In the genomic region with DNA sequence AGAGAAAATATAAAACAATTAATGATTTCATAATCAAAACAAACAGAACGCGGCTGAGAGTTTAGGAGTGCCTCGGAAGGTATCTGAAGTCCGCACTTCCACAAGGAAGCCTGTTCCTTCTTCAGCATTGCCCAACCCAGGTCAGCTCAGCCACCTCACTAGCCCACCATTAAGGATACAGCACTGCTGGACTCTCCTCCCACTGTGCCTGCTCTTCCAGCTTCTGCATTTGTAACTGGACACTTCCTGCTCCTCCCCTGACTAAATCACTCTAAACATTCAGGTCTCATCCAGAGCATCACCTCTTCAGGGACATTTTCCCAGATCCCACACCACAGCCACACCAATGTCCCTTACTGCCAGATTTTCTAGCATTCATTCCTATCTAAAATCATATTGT, we compare ENCODE assay signal across 8 mouse cellular contexts. TPM values are rescaled to one million over a fixed set of nuclear protein-coding genes. Genes with fewer than 3 reads are reported as not detected.
DNase-seq lines count a peak whose midpoint lies in the region; ATAC-seq and TF ChIP-seq lines count a peak whose summit lies in the region.

No protein-coding gene starts in this region.

- peak overlapping the region; percentile 93 for H3K9ac ChIP-seq in hindbrain, embryonic 15.5 days
- no peak overlapping the region; the same call in 1 of the 2 replicates for H3K9ac ChIP-seq in lung, embryonic 14.5 days
- no peak overlapping the region for H3K9ac ChIP-seq in stomach, embryonic 15.5 days

- peak overlapping the region; percentile 33 for H3K27ac ChIP-seq in gastrocnemius, adult 2 months
- H3K27ac ChIP-seq in cortical plate, adult 2 months (ENCODE audit: insufficient read depth, low read length) = no peak overlapping the region
- H3K27ac ChIP-seq in hindbrain, embryonic 15.5 days (replicated peaks) = no peak overlapping the region
- 0 out of 2 replicates have a peak overlapping the region, but pooled peaks have one; percentile 12 for H3K27ac ChIP-seq in lung, embryonic 14.5 days (ENCODE audit: low read depth)
- 0 out of 2 replicates have a peak overlapping the region, but pooled peaks have one; percentile 8 for H3K27ac ChIP-seq in stomach, embryonic 15.5 days

- peak overlapping the region; percentile 80 for H3K4me3 ChIP-seq in gastrocnemius, adult 2 months
- H3K4me3 ChIP-seq in cortical plate, adult 2 months (ENCODE audit: insufficient read depth, low read length) = peak overlapping the region; percentile 98; the same call in 1 of the 2 replicates
- H3K4me3 ChIP-seq in hindbrain, embryonic 15.5 days = peak overlapping the region; percentile 74
- peak overlapping the region; percentile 87 for H3K4me3 ChIP-seq in lung, embryonic 14.5 days (ENCODE audit: low read depth, low read length)
- H3K4me3 ChIP-seq in stomach, embryonic 15.5 days (replicated peaks) = peak overlapping the region; percentile 24; the same call in 1 of the 2 replicates

- H3K27me3 ChIP-seq in hindbrain, embryonic 15.5 days = no peaks in the 10 kb centered on the region
- H3K27me3 ChIP-seq in lung, embryonic 14.5 days (ENCODE audit: insufficient read depth, low read length) = no peaks in the 10 kb centered on the region
- no peaks in the 10 kb centered on the region for H3K27me3 ChIP-seq in stomach, embryonic 15.5 days (replicated peaks)

- no peak for DNase-seq in gastrocnemius, adult 2 months
- DNase-seq in gastrocnemius, postnatal 36 days = no peak
- peak; percentile 64 for DNase-seq in lung, embryonic 14.5 days
- DNase-seq in right cerebral cortex, postnatal 36 days (ENCODE audit: low spot score in 2 of 2) = no peak
- no peak for DNase-seq in right cerebral cortex, postnatal 14 days

- 76% methylated on average over 4 of the region's 4 CpGs for WGBS in hindbrain, embryonic 15.5 days
- 9% methylated on average over 4 of the region's 4 CpGs for WGBS in lung, embryonic 14.5 days
- WGBS in stomach, embryonic 15.5 days = 13% methylated on average over 4 of the region's 4 CpGs

- H3K4me1 ChIP-seq in cortical plate, adult 2 months (ENCODE audit: control insufficient read depth, insufficient read depth, low read length) = peaks cover 6% of the 10 kb centered on the region; the same call in 1 of the 2 replicates
- H3K4me1 ChIP-seq in hindbrain, embryonic 15.5 days (replicated peaks) = peaks cover 34% of the 10 kb centered on the region
- H3K4me1 ChIP-seq in lung, embryonic 14.5 days (ENCODE audit: insufficient read depth) = peaks cover 10% of the 10 kb centered on the region
- peaks cover 7% of the 10 kb centered on the region; the same call in 1 of the 2 replicates for H3K4me1 ChIP-seq in stomach, embryonic 15.5 days

- intact Hi-C loops in gastrocnemius, adult 2 months (cut with DNase I) = loop anchor here (10.0 kb wide), 1 partner anchor 901 kb away; no protein-coding TSS in a partner anchor
- intact Hi-C loops in gastrocnemius, postnatal 36 days (cut with DNase I) = no loop called here

- ATAC-seq in hindbrain, embryonic 15.5 days (ENCODE audit: low FRiP score, low read depth) = no peak
- peak; percentile 23; the same call in 1 of the 2 replicates for ATAC-seq in lung, embryonic 14.5 days (ENCODE audit: insufficient read depth)
- no peak for ATAC-seq in stomach, embryonic 15.5 days (ENCODE audit: insufficient read depth, low FRiP score, low read depth)

- no peaks in the 10 kb centered on the region for H3K9me3 ChIP-seq in hindbrain, embryonic 15.5 days
- H3K9me3 ChIP-seq in lung, embryonic 14.5 days (ENCODE audit: low read depth, low read length) = no peaks in the 10 kb centered on the region
- no peaks in the 10 kb centered on the region for H3K9me3 ChIP-seq in stomach, embryonic 15.5 days

- TF ChIP-seq CTCF in gastrocnemius, adult 2 months (IDR thresholded peaks at IDR 0.05) = no peak
- no peak for TF ChIP-seq CTCF in cortical plate, adult 2 months (IDR thresholded peaks at IDR 0.05; ENCODE audit: extremely low read depth, insufficient read depth, low read length)
- TF ChIP-seq CTCF in lung, embryonic 14.5 days (IDR thresholded peaks at IDR 0.05; ENCODE audit: low read depth) = no peak

- TF ChIP-seq POLR2A in cortical plate, adult 2 months (IDR thresholded peaks at IDR 0.05; ENCODE audit: extremely low read depth, insufficient read depth, low read length) = no peak

- 0 out of 2 replicates have a peak, but pooled peaks cover 7% of the 10 kb centered on the region for H3K36me3 ChIP-seq in hindbrain, embryonic 15.5 days
- no peaks in the 10 kb centered on the region for H3K36me3 ChIP-seq in lung, embryonic 14.5 days (ENCODE audit: insufficient read depth)
- H3K36me3 ChIP-seq in stomach, embryonic 15.5 days = no peaks in the 10 kb centered on the region

- peak overlapping the region; percentile 80 for H3K4me2 ChIP-seq in hindbrain, embryonic 15.5 days
- peak overlapping the region; percentile 70 for H3K4me2 ChIP-seq in lung, embryonic 14.5 days
- peak overlapping the region; percentile 58 for H3K4me2 ChIP-seq in stomach, embryonic 15.5 days

RNA-seq across cellular contexts. Expression of gene Stard3nl, which starts 1.4 kb away (rescaled TPM):
- total RNA-seq in gastrocnemius, adult 2 months (2021) = 1 to 10 TPM; 6.7 to 7.9 TPM
- total RNA-seq in gastrocnemius, postnatal 36 days (2021) = 1 to 10 TPM; 5.9 to 6.1 TPM
- polyA plus RNA-seq in cortical plate, adult 2 months (2012; rRNA removed) = 90.0 and 94.4 TPM in 2 replicates
- 203 and 204 TPM in 2 replicates for polyA plus RNA-seq in hindbrain, embryonic 15.5 days (2015; fragmentation: Nextera tagmentation; extraction: Ambion mirVana)
- polyA plus RNA-seq in lung, embryonic 14.5 days (2014; fragmentation: Nextera tagmentation; extraction: Ambion mirVana) = 93.6 and 102 TPM in 2 replicates
- polyA plus RNA-seq in stomach, embryonic 15.5 days (2015; fragmentation: Nextera tagmentation; extraction: Ambion mirVana) = 94.8 and 97.5 TPM in 2 replicates

Comparison
In these comparisons a context has a peak if more than half of its experiments do, and no peak if none do; other contexts are left out.
1. H3K27ac ChIP-seq: peak in gastrocnemius, adult 2 months (single experiment), lung, embryonic 14.5 days (single experiment) and stomach, embryonic 15.5 days (single experiment); none in cortical plate, adult 2 months (single experiment) and hindbrain, embryonic 15.5 days (single experiment).
2. H3K4me3 ChIP-seq: peak in every context shown above with its lines; median percentile 98 in cortical plate, adult 2 months; 87 in lung, embryonic 14.5 days; 80 in gastrocnemius, adult 2 months; 74 in hindbrain, embryonic 15.5 days; 24 in stomach, embryonic 15.5 days.
3. Peak in every context shown above with its lines, with median percentiles within 50 percentile points of each other: H3K4me2 ChIP-seq.